Mouse (Mus musculus): ENCODE data around the gene Mrln.

GRCm38 (mm10) chr10:70211281-70211680, 6.8 kb downstream of the Mrln start:
- TF ChIP-seq CTCF (IDR thresholded peaks at IDR 0.05; ENCODE audit: low read depth, low read length) (no peak), POLR2A (IDR thresholded peaks at IDR 0.05; ENCODE audit: borderline replicate concordance, low read depth, low read length) (no peak)

All from bone marrow macrophage, adult 2 months (primary cell).